Mouse (Mus musculus): Measurements from ENCODE around the gene Lrrc10b.
A peak's percentile ranks its signal among the peaks of the same experiment; 100 is the strongest.

The Lrrc10b gene

DNA sequence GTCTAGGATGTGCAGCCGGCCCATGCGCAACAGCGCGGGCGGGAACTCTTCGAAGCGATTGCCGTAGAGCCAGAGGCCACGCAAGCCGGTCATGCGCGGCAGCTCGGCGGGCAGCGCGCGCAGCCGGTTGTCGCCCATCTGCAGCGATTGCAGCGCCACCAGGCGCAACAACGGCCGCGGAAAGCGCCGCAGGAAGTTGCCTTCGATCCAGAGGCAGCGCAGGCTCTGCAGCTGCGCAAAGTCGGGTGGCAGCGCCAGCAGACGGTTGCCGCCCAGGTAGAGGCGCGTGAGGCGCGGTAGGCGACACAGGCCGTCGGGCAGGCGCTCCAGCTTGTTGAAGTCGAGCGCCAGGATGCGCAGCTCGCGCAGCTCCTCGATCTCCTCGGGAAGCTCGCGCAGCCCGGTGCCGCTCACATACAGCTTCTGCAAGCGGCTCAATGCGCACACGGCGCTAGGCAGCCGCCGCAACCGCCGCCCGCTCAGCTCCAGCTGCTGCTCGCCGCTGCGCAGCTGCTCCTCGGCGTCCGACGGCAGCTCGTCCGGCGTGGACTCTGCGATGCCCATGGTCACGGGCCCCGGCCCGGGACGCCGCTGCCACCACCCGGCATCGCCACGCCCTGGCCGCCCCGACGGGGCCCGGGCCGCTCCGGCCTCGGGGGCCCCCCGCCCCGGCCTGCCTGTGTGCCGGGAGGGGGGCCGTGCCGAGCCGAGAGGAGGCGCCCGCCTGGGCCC lies at the start of gene Lrrc10b:
Gene Lrrc10b (minus strand): TSS at position 722 of the 732 bp plus-strand sequence.
- peak; percentile 75 for DNase-seq (ENCODE audit: low spot score)

DNA sequence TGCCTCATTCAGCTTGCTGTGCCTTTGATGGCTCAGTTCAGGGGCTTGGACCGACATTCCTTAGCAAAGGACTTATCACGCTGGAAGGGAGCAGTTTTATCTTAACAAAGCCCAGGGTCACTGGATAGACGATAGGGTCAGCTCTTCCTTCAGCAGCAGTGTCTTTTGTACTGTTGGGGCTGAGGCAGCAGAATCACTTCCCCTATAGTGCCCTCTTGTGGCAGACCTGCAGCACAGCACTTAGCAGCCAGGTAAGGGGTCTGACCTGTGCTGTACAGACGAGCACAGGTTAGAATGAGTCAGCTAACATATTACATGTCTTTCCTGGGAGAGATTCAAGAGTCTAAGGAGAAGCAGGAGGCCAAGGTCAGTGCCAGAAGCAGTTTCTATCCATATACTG lies 45.3 kb upstream of the Lrrc10b start:
- peak; percentile 20 for DNase-seq (ENCODE audit: low spot score)

DNA sequence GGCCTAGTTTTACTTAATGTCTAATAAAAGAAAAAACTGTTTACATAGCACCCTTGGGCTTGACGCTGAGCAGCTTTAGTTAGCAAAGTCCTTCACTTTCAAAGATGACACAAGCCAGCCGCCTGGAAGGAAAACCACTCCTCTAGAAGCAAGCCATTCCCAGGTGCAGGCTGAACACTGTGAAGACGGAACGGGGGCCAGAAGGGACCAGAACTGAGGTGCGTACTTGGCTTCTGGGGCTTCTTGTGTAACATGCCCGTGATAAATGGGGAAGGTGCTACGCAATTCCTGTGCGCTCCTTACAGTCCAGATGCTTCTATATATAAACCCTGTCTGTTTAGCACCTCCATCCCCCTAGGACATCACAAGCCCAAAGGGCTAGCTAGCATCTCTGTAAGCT lies 43.3 kb upstream of the Lrrc10b start:
- no peak for DNase-seq (ENCODE audit: low spot score)

DNA sequence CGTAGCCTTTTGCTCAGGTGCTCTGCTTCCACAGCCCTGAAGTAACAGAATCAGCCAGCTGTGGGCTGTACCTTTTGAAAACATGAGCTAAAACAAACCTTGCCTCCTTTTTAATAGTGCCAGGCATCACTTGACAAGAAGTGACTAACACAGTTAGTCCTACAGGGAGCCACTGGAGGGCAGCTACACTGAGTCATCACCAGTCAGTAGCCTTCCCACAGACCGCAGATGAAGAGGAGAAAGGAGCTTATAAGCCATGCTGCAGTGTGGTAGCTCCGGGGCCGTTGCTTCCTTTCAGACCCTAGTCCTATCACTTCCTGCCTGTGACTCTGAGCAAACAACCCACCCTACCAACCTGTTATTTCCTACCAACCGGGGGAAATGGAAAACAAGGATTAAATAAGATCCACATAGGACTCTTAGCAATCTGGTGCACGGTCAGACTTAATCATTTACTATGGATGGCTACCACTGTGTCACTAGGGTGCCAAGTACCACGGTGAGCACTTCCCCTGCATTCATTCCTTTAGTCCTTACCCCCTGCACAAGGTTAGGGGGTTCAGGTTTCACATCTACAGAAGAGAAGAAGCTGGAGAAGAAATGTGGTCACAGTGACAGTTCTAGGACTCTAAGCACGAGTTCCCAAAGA lies 40.4 kb upstream of the Lrrc10b start:
- DNase-seq (ENCODE audit: low spot score): no peak

DNA sequence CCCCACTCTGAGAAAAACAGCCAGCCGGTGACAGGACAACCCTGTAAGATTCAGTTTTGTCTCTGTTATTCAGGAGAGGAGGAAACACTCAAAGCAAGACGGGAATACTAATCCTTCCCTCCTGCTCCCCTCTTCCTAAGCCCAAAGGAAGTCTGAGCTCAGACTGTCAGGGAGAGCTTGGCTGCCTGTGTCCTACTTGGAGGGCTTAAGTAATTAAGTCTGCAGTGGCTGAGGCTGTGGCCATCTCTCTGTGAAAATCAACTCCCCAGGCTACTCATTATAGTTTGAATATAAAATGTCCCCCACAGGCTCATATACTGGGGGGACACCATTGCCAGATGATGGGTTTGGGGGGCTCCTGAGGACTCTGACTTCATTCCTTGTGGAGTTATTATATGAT lies 39.7 kb upstream of the Lrrc10b start:
- DNase-seq (ENCODE audit: low spot score): no peak

DNA sequence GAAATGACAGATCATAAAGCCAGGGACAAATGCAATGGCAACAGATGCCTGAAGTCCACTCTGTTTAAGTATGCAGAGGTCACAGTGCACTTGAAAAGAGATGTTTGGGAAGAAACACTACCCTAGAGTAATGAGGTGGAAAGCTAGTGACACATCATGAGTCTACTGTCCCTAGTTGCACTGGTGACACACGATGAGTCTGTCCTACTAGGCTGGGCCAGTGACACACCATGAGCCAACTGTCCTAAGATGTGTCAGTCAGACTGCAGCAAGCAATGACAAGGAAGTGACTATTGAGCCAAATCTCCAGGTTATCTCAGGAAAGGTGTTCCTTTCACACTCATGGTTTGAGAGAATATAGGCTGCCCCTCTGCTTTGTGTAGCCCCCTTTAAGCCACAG lies 38.4 kb upstream of the Lrrc10b start:
- no peak for DNase-seq (ENCODE audit: low spot score)

DNA sequence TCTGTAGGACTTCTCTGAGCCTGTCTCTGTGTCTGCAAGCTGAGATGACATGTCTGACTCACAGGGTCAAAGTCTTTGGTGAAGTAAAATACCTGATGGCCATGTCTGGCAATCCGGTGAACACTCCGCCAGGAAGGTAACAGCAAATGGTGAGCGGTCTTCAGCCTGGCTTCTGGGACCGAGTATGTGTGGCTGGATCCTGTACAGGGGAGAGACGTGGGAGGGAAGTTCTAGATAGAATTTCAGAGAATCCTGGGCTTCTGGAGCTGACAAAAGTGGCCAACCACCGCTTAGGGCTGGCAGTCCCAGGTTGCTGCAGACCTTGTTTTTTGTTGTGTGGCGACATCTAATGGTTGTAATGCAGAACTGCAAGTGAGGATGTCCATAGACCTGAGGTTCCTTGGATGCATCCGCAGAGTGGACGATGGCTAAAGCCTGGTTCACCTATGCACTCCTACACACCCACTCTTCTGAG lies 29.0 kb upstream of the Lrrc10b start:
- DNase-seq (ENCODE audit: low spot score): peak; percentile 24

DNA sequence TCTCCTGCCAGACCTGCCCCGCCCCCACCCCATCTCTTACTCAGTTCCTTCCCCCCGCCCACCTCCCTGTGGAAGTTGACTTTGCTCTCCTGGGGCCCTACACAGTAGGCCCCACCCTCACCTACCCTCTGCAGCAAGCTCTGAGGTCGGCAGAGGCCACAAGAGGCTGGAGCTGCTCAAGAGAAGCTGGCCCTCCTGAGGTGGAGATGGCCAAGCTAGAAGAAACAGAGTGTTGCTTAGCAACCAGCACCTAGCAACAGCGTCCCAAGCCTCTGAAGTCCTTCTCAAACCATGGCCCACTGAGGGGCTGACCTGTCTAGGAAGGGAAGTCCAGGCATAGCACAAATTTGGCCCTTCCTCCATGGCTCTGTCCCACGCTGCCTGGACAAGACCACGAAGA lies 25.4 kb upstream of the Lrrc10b start, which contains the start of gene Ppp1r32:
Gene Ppp1r32 (minus strand): TSS at position 226 of the 400 bp plus-strand sequence.
- no peak for DNase-seq (ENCODE audit: low spot score)

DNA sequence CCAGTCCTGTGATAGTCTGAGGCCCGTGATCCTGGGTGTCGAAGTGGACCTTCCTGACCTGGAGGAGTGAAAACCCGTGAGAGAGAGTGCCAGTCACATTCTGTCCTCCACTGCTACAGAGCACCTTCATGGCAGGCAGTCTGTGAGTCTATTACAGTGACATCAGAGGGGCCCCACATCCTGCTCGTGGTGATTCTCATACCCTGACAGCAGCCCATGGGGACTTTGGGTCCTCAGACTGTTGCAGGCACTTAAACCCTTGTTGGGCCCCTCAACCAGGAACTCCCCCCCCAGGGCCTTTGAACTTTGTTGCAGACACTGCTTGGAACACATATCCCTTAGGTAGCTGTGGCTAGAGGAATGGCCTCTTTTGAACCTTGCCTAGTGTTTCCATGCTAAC lies 22.3 kb upstream of the Lrrc10b start:
- no peak for DNase-seq (ENCODE audit: low spot score)

DNA sequence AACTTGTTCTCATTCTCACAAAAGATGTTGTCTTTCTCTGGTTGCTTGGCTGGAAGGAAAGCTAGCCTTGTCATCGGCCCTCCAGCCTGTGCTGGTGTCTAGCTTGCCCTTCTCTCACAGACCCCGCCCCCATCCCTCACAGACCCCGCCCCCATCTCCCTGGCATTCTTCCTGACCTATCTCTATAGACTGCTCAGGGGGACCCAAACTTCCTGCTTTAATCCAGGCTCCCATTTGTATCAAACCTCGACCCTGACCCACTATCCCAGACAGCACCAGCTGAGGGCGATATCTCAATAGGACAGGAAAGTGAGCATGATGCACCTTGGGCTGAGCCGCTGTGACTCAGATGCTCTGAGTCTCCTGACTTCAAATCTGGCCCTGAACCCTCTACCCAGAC lies 16.5 kb upstream of the Lrrc10b start:
- DNase-seq (ENCODE audit: low spot score): no peak

DNA sequence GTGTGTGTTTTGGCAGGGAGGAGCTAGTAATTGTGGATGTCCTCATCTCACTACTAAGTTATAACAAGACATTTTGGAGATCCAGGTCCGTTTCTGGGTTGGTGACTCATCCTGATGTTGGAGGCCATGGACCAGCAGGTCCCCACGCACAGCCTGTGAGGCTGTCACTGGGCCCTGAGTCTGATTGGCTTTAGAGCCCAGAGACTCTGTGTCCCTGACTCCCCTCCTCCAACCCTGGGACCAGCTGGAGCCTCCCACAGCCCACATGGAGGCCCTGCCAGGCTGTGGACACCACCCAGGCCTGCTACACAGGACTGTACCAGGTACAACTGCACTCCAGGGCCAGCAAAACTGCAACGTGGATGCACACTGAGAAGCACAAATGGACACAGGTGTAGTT lies 15.7 kb upstream of the Lrrc10b start:
- no peak for DNase-seq (ENCODE audit: low spot score)

DNA sequence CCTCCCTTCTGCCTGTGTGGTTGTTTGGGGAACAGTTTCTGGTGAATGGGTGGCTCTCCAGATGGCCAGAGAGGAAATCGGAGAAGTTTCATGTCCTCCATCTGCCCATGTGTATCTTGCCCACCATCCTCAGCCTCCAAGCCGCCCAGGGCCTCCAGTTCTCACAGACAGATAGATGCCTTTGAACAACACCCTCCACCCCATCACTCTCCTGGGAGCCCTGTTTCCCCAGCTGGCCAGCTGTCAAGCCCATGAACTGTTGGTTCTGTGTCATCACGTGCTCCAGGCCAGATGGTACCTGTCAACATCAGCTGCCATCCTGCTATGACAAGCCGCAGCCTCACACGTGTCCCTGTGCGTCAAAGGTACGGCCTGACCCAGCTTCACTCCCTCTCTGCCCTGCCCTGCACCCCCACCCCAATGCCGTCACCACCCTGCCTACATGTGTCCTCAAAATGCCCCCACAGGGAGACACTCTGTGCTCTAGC lies 11.9 kb upstream of the Lrrc10b start:
- DNase-seq (ENCODE audit: low spot score): no peak

DNA sequence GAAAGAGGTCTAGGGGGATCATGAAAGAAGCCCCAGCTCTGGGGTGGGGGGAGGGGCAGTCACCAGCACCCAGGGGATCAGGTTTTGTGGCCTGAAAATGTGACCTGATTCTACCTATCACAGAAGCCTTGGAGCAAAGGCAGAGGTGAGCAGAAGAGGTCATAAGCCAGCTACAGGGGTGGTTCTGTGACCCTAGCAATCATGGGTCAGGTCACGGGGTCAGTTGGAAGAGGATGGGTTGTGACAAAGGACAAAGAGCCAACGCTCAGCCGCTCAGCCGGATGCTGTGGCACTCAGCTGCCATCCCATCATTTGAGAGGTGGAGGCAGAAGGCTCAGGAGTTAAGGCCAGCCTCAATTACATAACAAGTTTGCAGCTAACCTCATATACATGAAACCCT lies 7.2 kb upstream of the Lrrc10b start:
- DNase-seq (ENCODE audit: low spot score): no peak

DNA sequence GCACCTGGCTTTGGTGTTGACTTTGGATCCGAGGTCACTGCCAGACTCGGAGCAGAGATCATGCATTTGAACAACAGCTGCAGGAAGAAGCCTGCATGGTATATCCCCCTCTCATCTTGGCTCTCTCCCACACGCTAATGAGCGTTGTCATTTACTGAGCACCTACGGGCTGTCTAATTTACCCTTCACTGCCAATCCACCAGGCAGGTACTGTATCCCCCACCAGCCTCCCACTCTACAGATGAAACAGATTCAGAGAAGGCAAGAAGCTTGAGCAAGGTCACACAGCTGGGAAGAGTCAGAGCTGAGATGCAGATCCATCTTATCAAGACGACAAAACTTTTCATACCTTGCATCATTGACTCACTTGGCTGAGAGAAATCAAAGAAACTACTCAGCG lies 4.3 kb upstream of the Lrrc10b start:
- DNase-seq (ENCODE audit: low spot score): no peak

DNA sequence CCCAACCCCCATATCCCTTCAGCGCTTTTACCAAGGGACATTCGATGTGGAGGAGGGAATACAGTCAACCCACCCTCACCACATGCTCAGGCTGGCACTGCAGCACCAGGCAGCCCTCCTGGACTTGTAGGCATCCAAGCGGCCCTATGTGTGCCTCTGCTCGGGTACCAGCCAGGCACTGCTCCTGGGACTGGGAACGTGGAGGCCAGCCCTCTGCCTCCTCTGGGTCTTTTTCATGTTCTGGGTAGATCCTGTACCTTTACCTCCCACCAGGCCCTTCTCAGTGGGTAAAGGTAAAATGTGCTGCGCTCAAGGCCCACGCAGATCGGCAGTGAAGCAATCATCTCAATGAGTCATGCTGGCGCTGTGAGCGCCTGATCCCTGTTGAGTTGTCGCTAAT lies 2.6 kb upstream of the Lrrc10b start:
- no peak for DNase-seq (ENCODE audit: low spot score)

DNA sequence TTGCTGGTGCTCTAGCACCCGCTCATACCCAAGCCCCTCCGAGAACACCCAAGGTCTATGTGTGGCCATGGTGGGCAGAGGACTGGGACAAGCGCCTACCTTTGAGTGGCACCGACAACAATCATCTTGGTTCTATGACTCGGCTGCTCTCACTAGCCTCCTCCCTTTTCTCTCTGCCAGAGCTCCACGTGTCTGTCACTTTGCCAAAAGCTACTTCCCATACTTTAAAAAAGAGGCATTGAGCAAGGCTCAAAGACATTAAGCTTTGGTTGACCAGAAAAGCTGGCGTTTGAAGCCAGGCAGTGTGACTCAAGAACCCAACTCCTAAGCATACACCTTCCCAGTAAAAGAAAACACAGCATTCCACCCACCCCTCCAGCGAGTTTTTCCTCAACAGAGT lies 823 bp upstream of the Lrrc10b start:
- no peak for DNase-seq (ENCODE audit: low spot score)

DNA sequence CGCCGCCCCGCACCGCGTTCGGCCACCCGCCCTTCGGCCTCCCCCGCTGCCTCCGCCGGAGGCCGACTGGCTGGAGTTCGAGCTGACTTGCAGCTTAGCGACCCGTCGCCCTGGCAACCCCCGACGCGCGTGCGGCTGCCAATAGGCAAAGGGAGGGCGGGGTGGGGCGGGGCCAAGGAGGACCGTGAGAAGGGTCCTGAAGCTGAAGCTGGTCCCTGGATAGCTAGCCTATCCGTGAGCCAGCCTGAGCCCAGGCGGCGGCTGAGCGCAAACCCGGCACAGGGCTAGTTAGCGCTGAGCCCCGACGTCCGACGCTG lies 169 bp upstream of the Lrrc10b start:
- peak; percentile 83 for DNase-seq (ENCODE audit: low spot score)

DNA sequence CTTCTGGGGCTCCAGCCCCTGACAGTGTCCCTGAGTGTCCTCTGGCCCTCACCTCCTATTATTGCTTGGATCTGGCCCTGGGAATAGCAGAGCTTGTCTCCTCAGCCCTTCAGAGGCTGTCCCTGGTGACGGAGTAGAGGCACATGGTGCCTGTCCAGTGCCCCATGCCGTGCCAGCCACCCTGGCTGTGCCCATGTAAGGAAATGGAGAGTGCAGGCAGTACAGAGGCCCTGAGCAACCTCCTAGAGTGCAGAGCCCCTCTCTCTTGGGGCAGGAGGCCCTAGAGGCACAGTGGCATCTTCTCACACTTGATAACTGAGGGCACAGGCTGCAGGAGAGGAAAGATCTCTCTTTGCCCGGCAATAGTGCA lies 1.9 kb downstream of the Lrrc10b start:
- DNase-seq (ENCODE audit: low spot score): peak; percentile 33

DNA sequence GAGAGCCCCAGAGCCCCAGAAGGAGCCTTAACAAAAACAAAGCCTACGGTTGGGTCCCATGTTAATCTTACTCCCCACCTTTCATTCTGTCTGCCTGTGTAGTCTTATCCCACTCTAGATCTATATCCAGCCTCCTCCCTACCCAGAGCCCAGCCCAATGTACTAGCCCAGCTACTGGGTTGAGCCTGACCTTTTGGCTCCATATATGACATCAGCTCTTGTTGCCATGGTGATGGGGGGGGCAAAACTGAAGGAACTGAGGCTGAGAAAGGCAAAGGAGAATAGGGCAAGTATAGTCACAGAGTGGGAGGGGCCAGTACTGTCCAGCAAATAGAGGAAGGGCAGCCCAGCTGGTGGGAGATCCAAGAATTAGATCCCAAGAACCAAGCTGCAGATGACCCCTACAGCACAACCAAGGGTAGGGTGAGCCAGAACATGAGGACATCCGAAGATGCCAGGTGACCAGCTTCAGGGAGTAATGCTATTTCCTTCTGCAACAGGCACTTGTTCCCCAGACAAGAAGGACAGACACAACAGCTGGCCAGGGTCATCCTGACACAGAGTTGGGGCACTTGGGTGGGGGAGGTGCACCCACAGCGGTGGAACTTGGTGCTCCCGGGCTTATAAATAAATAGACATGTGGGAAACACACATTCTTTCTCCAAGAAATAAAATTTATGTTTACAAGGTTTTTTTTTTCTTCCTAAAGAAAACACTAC lies 2.4 kb downstream of the Lrrc10b start:
- peak; percentile 69 for DNase-seq (ENCODE audit: low spot score)

DNA sequence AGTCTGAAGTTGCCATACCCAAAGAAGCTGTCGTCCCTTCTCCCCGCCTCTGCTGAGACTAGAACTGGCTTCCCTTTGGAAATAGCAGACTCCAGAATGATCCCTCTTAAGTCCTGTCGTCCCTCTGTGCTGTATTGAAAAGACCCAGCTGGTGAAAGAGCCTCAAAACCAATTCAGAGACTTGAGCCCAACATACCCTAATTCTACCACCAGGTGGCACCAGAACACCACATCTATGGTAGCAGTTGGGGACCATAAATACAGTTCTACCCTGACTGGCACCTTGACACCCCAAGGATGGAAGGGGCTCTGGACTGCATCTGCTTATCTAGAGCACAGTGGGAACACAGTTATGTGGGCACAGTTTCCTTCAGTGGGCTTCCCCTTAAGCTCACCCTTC lies 7.6 kb downstream of the Lrrc10b start:
- DNase-seq (ENCODE audit: low spot score): peak; percentile 46

DNA sequence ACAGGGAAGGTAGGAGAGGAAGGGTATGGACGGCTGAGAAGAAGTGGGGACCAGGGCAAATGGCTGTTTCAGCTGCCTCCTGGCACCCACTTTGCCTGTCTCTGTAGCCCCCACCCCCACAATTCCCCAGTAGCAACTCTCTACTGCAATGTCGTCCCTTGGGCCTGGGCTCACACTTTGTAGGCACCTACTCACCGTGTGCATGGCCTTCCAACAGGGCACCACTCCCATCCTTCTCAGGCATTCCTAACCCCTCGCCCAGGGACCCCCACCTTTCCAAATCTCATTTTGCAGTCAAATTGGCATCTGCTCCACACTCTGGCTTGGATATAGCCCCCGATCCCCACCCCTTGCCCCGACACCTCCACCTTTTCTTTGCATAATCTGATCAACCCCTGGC lies 8.1 kb downstream of the Lrrc10b start:
- no peak for DNase-seq (ENCODE audit: low spot score)

DNA sequence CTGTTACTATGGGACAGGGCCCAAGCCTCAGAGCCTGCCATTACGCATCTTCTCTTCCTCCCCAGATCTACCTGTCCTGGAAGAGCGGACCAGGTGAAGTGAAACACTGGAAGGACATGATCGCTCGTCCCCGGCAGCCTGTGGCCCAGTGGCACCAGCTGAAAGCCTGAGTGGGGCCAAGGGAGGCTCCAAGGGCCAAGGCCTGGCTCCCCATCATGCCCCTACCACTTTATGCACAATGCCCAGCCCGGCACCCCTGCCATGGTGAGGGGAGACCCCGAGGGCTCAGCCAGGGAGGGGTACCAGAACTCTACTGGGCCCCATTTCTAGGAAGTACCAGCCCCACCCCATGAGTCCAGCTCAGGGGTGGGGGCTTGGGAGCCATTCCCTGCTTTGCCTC lies 9.0 kb downstream of the Lrrc10b start:
- no peak for DNase-seq (ENCODE audit: low spot score)

DNA sequence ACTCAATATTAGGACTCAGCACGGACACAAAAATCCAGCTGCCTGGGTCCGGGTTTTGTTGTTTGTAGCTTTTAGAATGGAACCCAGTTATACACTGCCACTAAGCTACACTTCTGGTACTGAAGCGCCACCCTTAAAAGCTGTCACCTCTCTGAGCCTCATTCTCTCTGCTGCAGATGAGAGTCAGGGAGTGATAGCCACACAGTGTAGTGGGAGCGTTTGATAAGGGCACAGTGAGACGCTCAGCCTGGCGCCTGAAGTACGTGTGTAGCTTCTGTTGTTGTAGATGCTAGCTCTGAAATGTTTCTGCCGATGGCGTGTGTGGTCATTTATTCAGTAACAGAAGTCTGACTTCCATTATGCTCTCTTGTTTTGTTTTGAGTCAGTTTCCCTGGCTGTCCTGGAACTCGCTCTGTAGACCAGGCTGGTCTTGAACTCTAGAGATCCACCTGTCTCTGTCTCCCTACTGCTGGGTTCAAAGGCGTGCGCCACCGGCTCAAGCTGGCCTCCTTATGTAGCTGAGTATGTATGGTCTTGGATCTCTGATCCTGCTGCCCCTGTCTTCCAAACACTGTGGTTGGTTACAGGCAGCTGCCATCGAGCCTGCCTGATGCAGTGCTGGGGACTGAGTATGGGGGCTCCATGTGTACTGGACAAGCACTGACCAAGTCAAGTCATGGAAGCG lies 12.4 kb downstream of the Lrrc10b start:
- no peak for DNase-seq (ENCODE audit: low spot score)

Data from ovary, postnatal 36 days (tissue).